Comparison of ENCODE assay signal across 27 mouse cellular contexts in the genomic region with DNA sequence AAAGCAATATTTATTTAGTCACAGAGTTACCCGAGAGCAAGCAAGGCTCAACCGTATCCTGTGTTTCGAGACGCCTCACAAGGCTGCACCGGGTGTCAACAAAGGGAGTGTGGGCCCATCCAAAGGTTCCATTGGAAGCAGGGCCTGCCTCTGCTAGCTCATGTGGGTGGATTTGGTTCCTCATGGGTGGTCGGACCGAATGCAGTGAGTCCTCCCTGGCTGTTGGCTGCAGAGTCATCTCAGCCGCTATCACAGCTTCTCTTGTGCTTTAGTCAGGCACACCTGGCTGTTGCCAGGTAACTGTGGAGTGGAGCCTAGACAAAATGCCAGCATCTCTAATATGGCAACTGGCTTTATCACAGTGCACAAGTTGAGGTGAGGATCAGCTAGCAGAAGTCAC. TPM values are rescaled to one million over a fixed set of nuclear protein-coding genes. Genes with fewer than 3 reads are reported as not detected.
DNase-seq lines count a peak whose midpoint lies in the region; ATAC-seq and TF ChIP-seq lines count a peak whose summit lies in the region.
"Had no signal": no experiment of that assay in that cellular context is flagged by ENCODE, and none has a peak within 500 bp of the region (broad histone marks: within the 10 kb centered on the region; RNA-seq: fewer than 3 reads in every experiment).

No protein-coding gene starts in this region.

- intact Hi-C loops in heart, postnatal 10 days (cut with DNase I): no loop called here

- no peak overlapping the region for H3K27ac ChIP-seq in kidney, embryonic 15.5 days
- H3K27ac ChIP-seq in kidney, postnatal 0 days: no peak overlapping the region
- H3K27ac ChIP-seq: embryonic facial prominence, embryonic 10.5 days; embryonic facial prominence, embryonic 12.5 days; forebrain, embryonic 13.5 days; forebrain, embryonic 15.5 days had no signal

- H3K9me3 ChIP-seq in kidney, embryonic 15.5 days (replicated peaks): no peaks in the 10 kb centered on the region
- H3K9me3 ChIP-seq in kidney, postnatal 0 days (replicated peaks; ENCODE audit: low read length): no peaks in the 10 kb centered on the region
- H3K9me3 ChIP-seq: embryonic facial prominence, embryonic 10.5 days; embryonic facial prominence, embryonic 12.5 days; forebrain, embryonic 13.5 days; forebrain, embryonic 15.5 days had no signal

- WGBS in kidney, embryonic 15.5 days: 46% methylated on average over 8 of the region's 8 CpGs
- WGBS in kidney, postnatal 0 days: 46% methylated on average over 8 of the region's 8 CpGs

- no peak overlapping the region for H3K4me2 ChIP-seq in kidney, embryonic 15.5 days
- H3K4me2 ChIP-seq in kidney, postnatal 0 days (ENCODE audit: low read length): no peak overlapping the region
- H3K4me2 ChIP-seq: embryonic facial prominence, embryonic 12.5 days; forebrain, embryonic 13.5 days; forebrain, embryonic 15.5 days had no signal

- 0 out of 2 replicates have a peak, but pooled peaks have one; percentile 36 for ATAC-seq in kidney, embryonic 15.5 days (replicated peaks; ENCODE audit: low FRiP score)
- peak; percentile 72 for ATAC-seq in kidney, postnatal 0 days (replicated peaks; ENCODE audit: low FRiP score, low read depth)
- ATAC-seq: activated CD4-positive, CD25-positive, alpha-beta regulatory T cell, adult 4 months; CD4-positive, CD25-positive, alpha-beta regulatory T cell, adult 4 months; forebrain, embryonic 13.5 days; forebrain, embryonic 15.5 days; Patski had no signal

- H3K4me3 ChIP-seq in kidney, embryonic 15.5 days (replicated peaks): no peak overlapping the region
- H3K4me3 ChIP-seq in kidney, postnatal 0 days (replicated peaks; ENCODE audit: low read depth, low read length): no peak overlapping the region
- H3K4me3 ChIP-seq: embryonic facial prominence, embryonic 10.5 days; embryonic facial prominence, embryonic 12.5 days; forebrain, embryonic 13.5 days; forebrain, embryonic 15.5 days had no signal

- H3K27me3 ChIP-seq in kidney, embryonic 15.5 days: no peaks in the 10 kb centered on the region
- no peaks in the 10 kb centered on the region for H3K27me3 ChIP-seq in kidney, postnatal 0 days (ENCODE audit: insufficient read depth, low read length)
- H3K27me3 ChIP-seq: embryonic facial prominence, embryonic 12.5 days; forebrain, embryonic 13.5 days; forebrain, embryonic 15.5 days; Patski had no signal

- H3K9ac ChIP-seq in kidney, embryonic 15.5 days: no peak overlapping the region
- H3K9ac ChIP-seq in kidney, postnatal 0 days (ENCODE audit: low read depth, low read length): no peak overlapping the region
- H3K9ac ChIP-seq: embryonic facial prominence, embryonic 12.5 days; forebrain, embryonic 13.5 days; forebrain, embryonic 15.5 days had no signal

- no peak for TF ChIP-seq CTCF in kidney, postnatal 0 days (IDR thresholded peaks at IDR 0.05; ENCODE audit: low read depth)

- no peaks in the 10 kb centered on the region for H3K4me1 ChIP-seq in kidney, embryonic 15.5 days
- no peaks in the 10 kb centered on the region for H3K4me1 ChIP-seq in kidney, postnatal 0 days (replicated peaks; ENCODE audit: insufficient read depth, low read length)
- H3K4me1 ChIP-seq: embryonic facial prominence, embryonic 10.5 days; embryonic facial prominence, embryonic 12.5 days; forebrain, embryonic 13.5 days; forebrain, embryonic 15.5 days had no signal

- DNase-seq in heart, adult 11 months: peak; percentile 60
- DNase-seq in heart, postnatal 10 days: no peak
- DNase-seq in kidney, postnatal 25 days: no peak
- peak; percentile 57 for DNase-seq in kidney, postnatal 0 days (ENCODE audit: low spot score)
- DNase-seq in kidney, adult 11 months: no peak
- DNase-seq: adrenal gland, adult 8-10 months; adrenal gland, postnatal 14 days; adrenal gland, postnatal 36 days; B cell, adult 2 months; cerebellum, adult 11-12 months; cerebellum, adult 2 months; cerebellum, adult 9-10 months; cerebellum, postnatal 10 days had no signal

- H3K36me3 ChIP-seq in kidney, embryonic 15.5 days: no peaks in the 10 kb centered on the region
- H3K36me3 ChIP-seq in kidney, postnatal 0 days (ENCODE audit: insufficient read depth, low read length): no peaks in the 10 kb centered on the region
- H3K36me3 ChIP-seq: embryonic facial prominence, embryonic 10.5 days; embryonic facial prominence, embryonic 12.5 days; forebrain, embryonic 15.5 days; G1E had no signal

RNA-seq across cellular contexts. Expression of gene Il9, which starts 18.6 kb away (rescaled TPM):
- not detected for total RNA-seq in heart, postnatal 10 days (2021)
- not detected in 2 replicates for polyA plus RNA-seq in kidney, embryonic 15.5 days (2015; fragmentation: Nextera tagmentation; extraction: Ambion mirVana)
- polyA plus RNA-seq in kidney, postnatal 0 days (2015; fragmentation: Nextera tagmentation; extraction: Ambion mirVana): not detected in 2 replicates
- total RNA-seq: adrenal gland, adult 18-20 months; adrenal gland, adult 8-10 months; adrenal gland, postnatal 14 days; adrenal gland, postnatal 36 days; CH12.LX; G1E had no signal
- polyA plus RNA-seq: activated CD4-positive, CD25-positive, alpha-beta regulatory T cell, adult 4 months; CD4-positive, CD25-positive, alpha-beta regulatory T cell, adult 4 months; cerebellum, adult 2 months; cortical plate, adult 2 months; embryonic facial prominence, embryonic 10.5 days; embryonic facial prominence, embryonic 12.5 days; embryonic facial prominence, embryonic 14.5 days; forebrain, embryonic 11.5 days; forebrain, embryonic 13.5 days; forebrain, embryonic 15.5 days; G1E; Patski had no signal

RNA-seq across cellular contexts. Expression of gene Fbxl21, which starts 21.6 kb away (rescaled TPM):
- 1 to 10 TPM; 1.0 to 1.1 TPM for total RNA-seq in heart, postnatal 10 days (2021)
- 2.1 and 2.9 TPM in 2 replicates for polyA plus RNA-seq in kidney, embryonic 15.5 days (2015; fragmentation: Nextera tagmentation; extraction: Ambion mirVana)
- 2.7 and 2.8 TPM in 2 replicates for polyA plus RNA-seq in kidney, postnatal 0 days (2015; fragmentation: Nextera tagmentation; extraction: Ambion mirVana)
- total RNA-seq: CH12.LX had no signal
- polyA plus RNA-seq: G1E had no signal

RNA-seq across cellular contexts. Expression of gene Lect2, which starts 47.7 kb away (rescaled TPM):
- total RNA-seq in heart, postnatal 10 days (2021): not detected
- polyA plus RNA-seq in kidney, embryonic 15.5 days (2015; fragmentation: Nextera tagmentation; extraction: Ambion mirVana): 1.8 and 2.5 TPM in 2 replicates
- 0.88 and 1.2 TPM in 2 replicates for polyA plus RNA-seq in kidney, postnatal 0 days (2015; fragmentation: Nextera tagmentation; extraction: Ambion mirVana)
- total RNA-seq: adrenal gland, adult 18-20 months; adrenal gland, adult 8-10 months; adrenal gland, postnatal 36 days; CH12.LX had no signal
- polyA plus RNA-seq: activated CD4-positive, CD25-positive, alpha-beta regulatory T cell, adult 4 months; CD4-positive, CD25-positive, alpha-beta regulatory T cell, adult 4 months; cerebellum, adult 2 months; cortical plate, adult 2 months; embryonic facial prominence, embryonic 10.5 days; embryonic facial prominence, embryonic 12.5 days; forebrain, embryonic 11.5 days; forebrain, embryonic 13.5 days; forebrain, embryonic 15.5 days; G1E; Patski had no signal

Comparison
In these comparisons a context has a peak if more than half of its experiments do, and no peak if none do; other contexts are left out.
1. DNase-seq: peak in heart, adult 11 months (single experiment) and kidney, postnatal 0 days (single experiment); none in heart, postnatal 10 days (0 of 2), kidney, postnatal 25 days (0 of 2) and kidney, adult 11 months (single experiment).